Mouse (Mus musculus): ENCODE data around the gene Rbm3. TPM values are rescaled to one million over a fixed set of nuclear protein-coding genes. Genes with fewer than 3 reads are reported as not detected.
"Not testable (repeated sequence)": the region's sequence is repeated elsewhere in the genome, so short reads cannot be mapped to it uniquely, and the experiment has no call there.

The Rbm3 gene
- polyA plus RNA-seq, 1 experiment from 2014 or later, result 358 TPM

DNA sequence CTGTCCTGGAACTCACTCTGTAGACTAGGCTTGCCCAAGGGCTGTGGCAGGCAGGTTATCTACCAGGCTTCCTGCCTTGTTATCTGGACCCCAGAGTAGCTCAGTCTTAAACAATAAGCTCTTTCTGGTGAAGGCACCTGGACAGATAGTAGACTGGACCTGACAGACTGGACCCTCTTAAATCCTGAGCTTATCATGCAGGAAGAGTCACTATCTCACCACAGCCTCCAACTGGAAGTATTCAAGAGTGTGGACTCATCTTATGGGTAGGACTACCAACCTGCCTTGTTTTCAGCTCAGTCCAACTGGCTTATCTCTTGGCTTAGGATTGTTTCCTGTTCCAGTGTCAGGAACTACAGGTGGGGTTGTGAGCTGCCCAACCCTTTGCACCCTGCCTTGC lies 28.4 kb downstream of the Rbm3 start:
- Histone ChIP-seq H3K4me2 (replicated peaks) (no peak overlapping the region), H3K27me3 (no peaks in the 10 kb centered on the region), H3K4me3 (replicated peaks) (no peak overlapping the region), H3K27ac (no peak overlapping the region), H3K4me1 (replicated peaks) (no peaks in the 10 kb centered on the region), H3K9ac (replicated peaks) (no peak overlapping the region), H3K36me3 (peaks cover 5% of the 10 kb centered on the region), H3K9me3 (0 out of 2 replicates have a peak, but pooled peaks cover 3% of the 10 kb centered on the region)
- ATAC-seq, result no peak

DNA sequence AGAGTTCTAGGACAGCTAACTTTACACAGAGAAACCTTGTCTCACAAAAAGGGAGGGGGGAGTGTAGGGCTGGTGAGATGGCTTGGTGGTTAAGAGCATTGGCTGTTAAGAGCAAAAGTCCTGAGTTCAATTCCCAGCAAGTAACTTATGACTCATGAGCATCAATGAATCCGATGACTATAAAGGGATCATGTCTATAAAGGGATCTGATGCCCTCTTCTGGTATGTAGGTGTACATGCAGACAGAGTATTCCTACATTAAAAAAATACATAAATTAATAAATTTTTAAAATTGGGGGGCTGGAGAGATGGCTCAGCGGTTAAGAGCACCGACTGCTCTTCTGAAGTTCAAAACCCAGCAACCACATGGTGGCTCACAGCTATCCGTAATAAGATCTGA lies 30.4 kb downstream of the Rbm3 start:
- peaks cover 5% of the 10 kb centered on the region for H3K36me3 ChIP-seq
- no peak overlapping the region for H3K4me2 ChIP-seq (replicated peaks)
- 80% methylated on average over 4 of the region's 4 CpGs for WGBS
- no peaks in the 10 kb centered on the region for H3K4me1 ChIP-seq (replicated peaks)
- H3K9ac ChIP-seq (replicated peaks), result no peak overlapping the region
- H3K27me3 ChIP-seq, result no peaks in the 10 kb centered on the region
- H3K4me3 ChIP-seq (replicated peaks), result no peak overlapping the region
- 0 out of 2 replicates have a peak, but pooled peaks cover 3% of the 10 kb centered on the region for H3K9me3 ChIP-seq
- no peak overlapping the region for H3K27ac ChIP-seq
- ATAC-seq, result no peak

DNA sequence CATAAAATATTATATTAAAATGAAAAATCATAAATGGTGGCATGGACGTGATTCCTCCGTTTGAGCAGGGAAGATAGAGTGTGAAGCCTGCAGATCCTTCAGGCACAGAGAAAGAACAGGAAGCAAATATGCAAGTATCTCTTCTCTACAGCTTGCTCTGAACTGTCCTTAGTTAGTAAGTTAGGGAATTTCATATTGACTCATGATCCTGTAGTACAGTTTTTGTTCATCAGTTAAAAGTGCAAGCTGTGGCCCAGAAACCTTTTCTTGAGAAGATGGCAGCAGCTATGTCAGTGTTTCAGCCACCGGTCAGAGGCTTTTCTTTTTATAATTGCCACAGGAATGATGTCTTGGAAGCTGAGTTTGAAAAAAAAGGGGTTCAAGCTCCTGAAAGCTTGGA lies 40.7 kb downstream of the Rbm3 start:
- Histone ChIP-seq H3K9ac (replicated peaks) (no peak overlapping the region), H3K4me1 (replicated peaks) (peaks cover 7% of the 10 kb centered on the region), H3K4me3 (replicated peaks) (no peak overlapping the region), H3K4me2 (replicated peaks) (no peak overlapping the region), H3K27ac (no peak overlapping the region), H3K36me3 (no peaks in the 10 kb centered on the region), H3K9me3 (no peaks in the 10 kb centered on the region), H3K27me3 (no peaks in the 10 kb centered on the region)
- WGBS, result 94% methylated on average over 3 of the region's 3 CpGs
- ATAC-seq, result no peak

DNA sequence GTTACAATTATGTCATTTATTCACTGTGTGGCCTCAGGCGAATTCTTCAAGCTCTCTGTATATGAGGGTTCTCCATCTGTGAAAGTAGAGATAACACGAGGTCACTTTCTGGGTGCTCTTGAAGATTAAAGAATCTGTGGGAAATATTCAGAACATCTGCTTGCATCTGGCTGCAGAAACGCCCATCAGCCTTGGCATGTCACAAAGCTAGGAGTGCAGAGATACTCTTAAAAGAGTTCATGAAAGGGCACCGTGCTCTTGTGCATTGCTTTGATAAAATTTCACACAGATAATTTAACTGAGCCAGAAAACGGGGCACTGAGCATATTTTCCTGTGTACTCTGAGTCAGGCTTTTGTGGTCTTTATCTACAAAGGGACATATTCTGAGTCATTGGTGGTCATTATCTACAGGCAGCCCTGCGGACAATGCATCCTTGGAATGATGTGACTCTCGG lies 43.4 kb downstream of the Rbm3 start:
- Histone ChIP-seq H3K4me1 (replicated peaks) (peaks cover 9% of the 10 kb centered on the region), H3K9ac (replicated peaks) (no peak overlapping the region), H3K9me3 (no peaks in the 10 kb centered on the region), H3K27ac (no peak overlapping the region), H3K4me2 (replicated peaks) (no peak overlapping the region), H3K36me3 (no peaks in the 10 kb centered on the region), H3K4me3 (replicated peaks) (no peak overlapping the region), H3K27me3 (no peaks in the 10 kb centered on the region)
- ATAC-seq, result no peak
- WGBS, result 68% methylated on average over 7 of the region's 7 CpGs

DNA sequence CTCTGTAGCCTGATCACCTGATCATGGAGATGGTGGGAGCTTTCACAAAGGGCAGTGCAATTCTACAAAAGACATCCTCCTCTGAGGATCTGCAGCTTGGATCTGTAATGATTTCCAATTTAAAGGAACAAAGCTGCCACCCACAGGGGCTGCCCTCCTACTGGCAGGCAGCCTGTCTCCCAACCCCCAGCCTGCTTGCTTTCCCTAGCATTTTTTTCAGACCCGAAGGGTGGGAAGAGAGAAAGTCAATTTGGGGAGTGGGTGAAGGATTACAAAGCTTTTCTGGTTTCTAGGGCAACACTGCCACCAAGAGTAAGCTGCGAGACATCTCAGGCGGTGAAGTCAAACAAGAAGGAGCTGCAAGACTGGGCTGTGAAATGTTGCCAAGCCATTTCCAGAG lies 44.7 kb downstream of the Rbm3 start:
- Histone ChIP-seq H3K9ac (replicated peaks) (no peak overlapping the region), H3K27me3 (no peaks in the 10 kb centered on the region), H3K36me3 (no peaks in the 10 kb centered on the region), H3K9me3 (no peaks in the 10 kb centered on the region), H3K4me2 (replicated peaks) (no peak overlapping the region), H3K4me3 (replicated peaks) (no peak overlapping the region), H3K4me1 (replicated peaks) (peaks cover 9% of the 10 kb centered on the region), H3K27ac (peak overlapping the region; percentile 79)
- WGBS, result 18% methylated on average over 3 of the region's 3 CpGs
- peak; percentile 68 for ATAC-seq

DNA sequence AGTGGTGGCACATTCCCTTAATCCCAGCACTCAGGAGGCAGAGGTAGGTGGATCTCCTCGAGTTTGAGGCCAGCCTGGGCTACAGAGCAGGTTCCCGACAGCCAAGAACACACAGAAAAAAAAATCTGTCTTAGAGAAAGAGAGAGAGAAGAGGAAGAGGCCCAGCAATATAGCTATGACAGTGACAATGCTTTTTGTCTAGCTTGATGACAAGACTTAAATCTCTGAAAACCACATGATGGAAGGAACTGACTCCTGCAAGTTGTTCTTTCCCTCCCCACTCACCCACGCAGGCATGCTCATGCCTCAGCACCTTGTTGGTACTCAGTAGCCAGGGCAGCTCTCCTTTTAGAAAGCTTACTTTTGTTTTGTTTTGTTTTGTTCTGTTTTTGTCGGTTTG lies 46.2 kb downstream of the Rbm3 start:
- Histone ChIP-seq H3K27ac (no peak overlapping the region), H3K4me2 (replicated peaks) (no peak overlapping the region), H3K27me3 (no peaks in the 10 kb centered on the region), H3K9ac (replicated peaks) (no peak overlapping the region), H3K36me3 (no peaks in the 10 kb centered on the region), H3K4me1 (replicated peaks) (peaks cover 9% of the 10 kb centered on the region), H3K9me3 (no peaks in the 10 kb centered on the region), H3K4me3 (replicated peaks) (no peak overlapping the region)
- 64% methylated on average over 4 of the region's 4 CpGs for WGBS
- ATAC-seq, result no peak

DNA sequence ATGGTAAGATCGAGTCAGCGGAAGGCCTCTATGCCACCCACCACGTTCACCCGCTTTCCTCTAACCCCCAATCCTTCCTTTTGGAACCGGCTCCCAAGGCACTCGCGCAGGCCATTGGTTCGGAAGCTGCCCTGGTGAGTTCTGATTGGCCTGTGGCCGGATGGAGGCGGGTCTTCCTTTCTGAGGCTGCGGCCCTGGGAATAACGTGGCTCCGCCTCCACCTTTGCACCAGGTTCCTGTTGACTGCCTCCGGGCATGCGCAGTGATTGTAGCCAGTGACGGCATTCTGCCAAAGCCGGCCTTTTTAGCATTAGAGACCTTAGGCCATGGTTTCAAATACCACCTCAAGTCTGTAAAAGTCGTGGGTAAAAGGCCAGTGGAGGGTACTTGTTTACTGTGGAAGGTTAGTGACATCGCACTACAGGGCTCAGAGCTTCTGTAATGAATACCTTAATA lies 48.9 kb downstream of the Rbm3 start:
- H3K4me1 ChIP-seq (replicated peaks), result peaks cover 9% of the 10 kb centered on the region
- no peak overlapping the region for H3K27ac ChIP-seq
- peak overlapping the region; percentile 31 for H3K4me3 ChIP-seq (replicated peaks)
- WGBS, result 32% methylated on average over 19 of the region's 19 CpGs
- H3K9ac ChIP-seq (replicated peaks), result no peak overlapping the region
- H3K4me2 ChIP-seq (replicated peaks), result peak overlapping the region; percentile 39
- ATAC-seq, result peak; percentile 91
- no peaks in the 10 kb centered on the region for H3K27me3 ChIP-seq
- H3K36me3 ChIP-seq, result no peaks in the 10 kb centered on the region
- no peaks in the 10 kb centered on the region for H3K9me3 ChIP-seq

DNA sequence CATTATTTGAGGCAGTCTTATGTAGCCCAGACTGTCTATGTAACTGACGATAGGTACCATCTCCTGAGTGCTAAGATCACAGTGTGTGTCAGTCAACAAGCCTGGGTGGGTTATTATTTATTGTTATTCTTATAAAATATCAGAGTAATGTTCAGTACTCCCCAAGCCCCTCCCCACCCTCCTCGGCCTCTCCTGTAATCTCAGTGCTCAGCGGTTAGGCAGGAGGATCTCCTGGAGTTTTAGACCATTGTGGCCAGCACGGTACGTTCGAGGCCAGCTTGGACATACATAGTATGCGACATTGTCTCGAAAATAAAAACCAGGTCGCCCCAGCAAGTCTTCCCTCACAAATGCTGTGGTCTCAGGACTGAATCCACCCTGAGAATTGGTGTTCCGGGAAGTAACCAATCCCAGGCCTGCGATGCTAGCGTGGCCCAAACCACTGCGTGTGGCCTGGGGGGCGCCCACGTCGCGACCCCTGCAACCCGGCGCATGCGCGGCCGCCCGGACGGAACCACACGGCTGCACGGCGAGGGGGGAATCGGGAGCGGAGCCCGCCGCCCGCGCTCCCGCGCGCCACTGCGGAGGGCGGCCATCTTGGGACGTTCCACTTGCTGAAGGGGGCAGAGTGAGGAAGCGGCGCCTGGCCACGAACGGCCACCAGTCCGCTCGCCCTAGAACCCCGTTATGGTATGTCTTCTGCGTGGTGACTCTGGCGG lies 49.5 kb downstream of the Rbm3 start:
- H3K27ac ChIP-seq, result peak overlapping the region; percentile 44; the same call in 1 of the 2 replicates
- WGBS, result 32% methylated on average over 23 of the region's 48 CpGs
- H3K9ac ChIP-seq (replicated peaks), result not testable (repeated sequence)

DNA sequence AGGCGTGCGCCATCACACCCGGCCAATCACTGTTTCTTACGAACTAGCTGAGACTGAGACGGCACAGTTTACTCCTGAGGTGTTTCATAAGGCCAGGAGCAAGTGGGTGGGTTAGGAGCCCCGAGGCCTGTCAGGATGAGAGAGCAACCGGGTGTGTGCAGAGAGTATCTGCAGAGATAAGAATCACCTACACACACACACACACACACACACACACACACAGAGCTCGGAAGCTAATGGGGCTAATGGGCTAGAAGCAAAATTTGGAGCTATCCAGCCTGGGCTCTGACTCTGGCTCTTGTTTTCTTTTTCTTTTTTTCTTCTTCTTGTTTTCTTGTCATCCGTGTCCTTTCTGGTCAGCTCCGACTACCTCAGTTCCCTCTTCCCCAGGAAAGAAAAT lies 50.1 kb downstream of the Rbm3 start:
- peak overlapping the region; percentile 44; the same call in 1 of the 2 replicates for H3K27ac ChIP-seq
- no peaks in the 10 kb centered on the region for H3K36me3 ChIP-seq
- peak overlapping the region; percentile 30 for H3K4me3 ChIP-seq (replicated peaks)
- H3K4me1 ChIP-seq (replicated peaks), result peaks cover 7% of the 10 kb centered on the region
- peak overlapping the region; percentile 44 for H3K4me2 ChIP-seq (replicated peaks)
- no peak for ATAC-seq
- no peak overlapping the region for H3K9ac ChIP-seq (replicated peaks)
- no peaks in the 10 kb centered on the region for H3K27me3 ChIP-seq
- H3K9me3 ChIP-seq, result no peaks in the 10 kb centered on the region
- WGBS, result 89% methylated on average over 10 of the region's 10 CpGs

More for the DNA sequence above, 49.5 kb downstream of the Rbm3 start:
- H3K9me3 ChIP-seq; H3K4me1 ChIP-seq (replicated peaks); H3K27me3 ChIP-seq; H3K36me3 ChIP-seq: not testable (repeated sequence)
- peak; percentile 90 for ATAC-seq
- Histone ChIP-seq H3K4me2 (replicated peaks) (peak overlapping the region; percentile 44), H3K4me3 (replicated peaks) (peak overlapping the region; percentile 30)

DNA sequence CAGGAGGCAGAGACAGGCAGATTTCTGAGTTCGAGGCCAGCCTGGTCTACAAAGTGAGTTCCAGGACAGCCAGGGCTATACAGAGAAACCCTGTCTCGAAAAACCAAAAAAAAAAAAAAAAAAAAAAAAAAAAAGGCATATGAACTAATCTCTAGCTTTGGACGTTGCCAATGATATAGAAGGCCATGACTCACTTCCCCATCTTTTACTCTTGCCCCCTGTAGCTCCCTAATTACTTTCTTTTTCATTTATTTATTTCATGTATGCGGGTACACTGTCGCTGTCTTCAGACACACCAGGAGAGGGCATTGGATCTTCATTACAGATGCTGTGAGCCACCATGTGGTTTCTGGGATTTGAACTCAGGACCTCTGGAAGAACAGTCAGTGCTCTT lies 54.7 kb downstream of the Rbm3 start:
- not testable (repeated sequence) for H3K9ac ChIP-seq (replicated peaks); ATAC-seq; H3K4me1 ChIP-seq (replicated peaks); H3K36me3 ChIP-seq; H3K4me3 ChIP-seq (replicated peaks); H3K9me3 ChIP-seq; H3K27me3 ChIP-seq; H3K4me2 ChIP-seq (replicated peaks); H3K27ac ChIP-seq
- 90% methylated on average over 5 of the region's 5 CpGs for WGBS

DNA sequence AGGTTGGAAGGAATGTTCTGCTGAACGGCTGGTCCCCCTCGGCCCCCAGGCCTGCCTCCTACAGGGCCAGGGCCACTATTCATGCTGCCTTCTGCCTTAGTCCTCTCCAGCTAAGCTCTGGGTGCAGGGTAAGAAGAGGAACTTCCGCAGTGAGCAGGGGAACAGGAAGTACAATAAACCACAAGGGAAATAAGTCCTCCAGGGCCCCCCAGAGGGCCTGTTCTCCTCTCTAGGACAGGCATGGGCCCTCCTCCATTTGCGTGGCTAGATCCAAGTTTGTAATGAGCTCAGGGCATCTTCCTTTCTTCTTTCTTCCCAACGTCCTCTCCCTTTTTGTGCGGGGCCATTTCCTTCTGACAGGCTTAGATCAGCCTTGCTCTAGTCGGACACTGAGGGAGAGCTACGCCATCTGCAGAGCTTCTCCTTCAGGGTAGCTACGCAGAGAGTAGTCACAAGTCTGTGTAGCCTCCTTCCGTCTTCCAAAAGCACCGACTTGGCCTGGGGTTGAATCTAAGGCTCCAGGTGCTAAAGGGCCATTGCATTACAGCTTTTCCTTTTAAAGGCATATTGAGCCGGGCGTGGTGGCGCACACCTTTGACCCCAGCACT lies 55.2 kb downstream of the Rbm3 start, which contains the start of gene Was:
Gene Was (minus strand): TSS at position 153 of the 608 bp plus-strand sequence.
- H3K4me1 ChIP-seq (replicated peaks), result no peaks in the 10 kb centered on the region
- no peaks in the 10 kb centered on the region for H3K27me3 ChIP-seq
- H3K27ac ChIP-seq, result no peak within 1 kb of the TSS
- WGBS, result 83% methylated on average over 14 of the region's 14 CpGs
- no peaks in the 10 kb centered on the region for H3K36me3 ChIP-seq
- no peak within 1 kb of the TSS for H3K4me3 ChIP-seq (replicated peaks)
- no peak for ATAC-seq
- no peaks in the 10 kb centered on the region; the same call in 1 of the 2 replicates for H3K9me3 ChIP-seq
- no peak within 1 kb of the TSS for H3K4me2 ChIP-seq (replicated peaks)
- H3K9ac ChIP-seq (replicated peaks), result no peak within 1 kb of the TSS

DNA sequence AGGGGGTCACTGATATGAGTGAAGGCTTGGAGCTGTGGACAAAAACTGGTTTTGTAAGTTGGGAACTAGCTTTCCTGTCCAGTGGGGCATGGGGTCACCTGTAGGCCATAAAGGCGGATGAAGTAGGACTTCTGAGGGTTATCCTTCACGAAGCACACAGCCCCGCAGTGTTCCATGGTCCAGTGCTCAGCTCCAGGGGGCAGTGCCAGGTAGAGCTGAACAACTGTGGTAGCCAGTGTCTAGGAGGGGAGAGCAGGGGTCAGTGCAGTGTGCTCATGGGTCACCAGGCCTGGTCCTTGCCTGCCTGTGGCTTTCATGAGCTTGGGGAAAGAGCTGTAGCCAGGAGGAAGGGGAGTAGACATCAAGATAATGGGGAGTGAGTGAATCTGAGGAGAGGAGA lies 55.9 kb downstream of the Rbm3 start:
- Histone ChIP-seq H3K4me1 (replicated peaks) (no peaks in the 10 kb centered on the region), H3K4me3 (replicated peaks) (no peak overlapping the region), H3K36me3 (no peaks in the 10 kb centered on the region), H3K27ac (no peak overlapping the region), H3K4me2 (replicated peaks) (no peak overlapping the region), H3K9ac (replicated peaks) (no peak overlapping the region), H3K27me3 (no peaks in the 10 kb centered on the region), H3K9me3 (no peaks in the 10 kb centered on the region; the same call in 1 of the 2 replicates)
- 92% methylated on average over 3 of the region's 3 CpGs for WGBS
- ATAC-seq, result no peak

All from midbrain, embryonic 13.5 days (tissue).